Mouse (Mus musculus) kidney, postnatal 0 days (tissue): ENCODE data around the gene Ldhc. TPM values are rescaled to one million over a fixed set of nuclear protein-coding genes. Genes with fewer than 3 reads are reported as not detected.
"Not testable (repeated sequence)": the region's sequence is repeated elsewhere in the genome, so short reads cannot be mapped to it uniquely, and the experiment has no call there.

ENCODE experiments used
- ATAC-seq: fragments of 200-750 bp; cut with Nextera tagmentation; replicated peaks from 2 replicates; pipeline ENCODE4 v1.8.0; 2017; ENCODE audit warnings: low read depth, moderate number of reproducible peaks, moderate TSS enrichment, moderate library complexity; ENCODE audit not compliant: low FRiP score
- DNase-seq: peaks from one replicate; pipeline ENCODE4 v3.0.0-alpha.2; 2016; ENCODE audit warnings: low spot score
- H3K27ac ChIP-seq: fragments of 300-500 bp; sonication (generic); 2 replicates; pipeline ENCODE4 v1.5.1; 2014; ENCODE audit warnings: mild to moderate bottlenecking
- H3K27me3 ChIP-seq: fragments of 300-500 bp; sonication (generic); 2 replicates; pipeline ENCODE4 v1.6.1; 2014; ENCODE audit warnings: low read length, mixed read lengths; ENCODE audit not compliant: insufficient read depth
- H3K36me3 ChIP-seq: fragments of 300-500 bp; sonication (generic); 2 replicates; pipeline ENCODE4 v1.6.1; 2014; ENCODE audit warnings: low read length, mixed read lengths; ENCODE audit not compliant: insufficient read depth
- H3K4me1 ChIP-seq: fragments of 300-500 bp; sonication (generic); replicated peaks from 2 replicates; pipeline ENCODE4 v1.6.1; 2014; ENCODE audit warnings: antibody characterized with exemption, low read length, mixed read lengths; ENCODE audit not compliant: insufficient read depth
- H3K4me2 ChIP-seq: fragments of 300-500 bp; sonication (generic); 2 replicates; pipeline ENCODE4 v1.6.1; 2014; ENCODE audit warnings: mild to moderate bottlenecking, low read length, moderate library complexity, mixed read lengths
- H3K4me3 ChIP-seq: fragments of 300-500 bp; sonication (generic); replicated peaks from 2 replicates; pipeline ENCODE4 v1.5.1; 2014; ENCODE audit warnings: low read depth, low read length
- H3K9ac ChIP-seq: fragments of 300-500 bp; sonication (generic); 2 replicates; pipeline ENCODE4 v1.6.1; 2014; ENCODE audit warnings: low read depth, low read length
- H3K9me3 ChIP-seq: fragments of 300-500 bp; sonication (generic); replicated peaks from 2 replicates; pipeline ENCODE4 v1.6.1; 2016; ENCODE audit warnings: low read length, inconsistent platforms, mixed read lengths
- CTCF ChIP-seq: IDR thresholded peaks from 2 replicates; pipeline ENCODE4 v1.5.1; 2016; ENCODE audit warnings: antibody characterized with exemption, low read depth, mild to moderate bottlenecking, moderate library complexity
- WGBS: fragments of 180-500 bp; shearing (Covaris S2); extraction: QIAGEN DNeasy Blood & Tissue Kit; methylation state at CpG from one replicate; pipeline ENCODE4 v1.1.7; 2014; 5-methylcytosine and 5-hydroxymethylcytosine counted together
- polyA plus RNA-seq: library from polyadenylated mRNA; unstranded; fragments of >200 nt; fragmentation: Nextera tagmentation; extraction: Ambion mirVana; gene quantifications from 2 replicates; pipeline ENCODE4 v1.2.1, GENCODE M21; 2015

Ldhc gene
- not detected in 2 replicates for polyA plus RNA-seq

DNA sequence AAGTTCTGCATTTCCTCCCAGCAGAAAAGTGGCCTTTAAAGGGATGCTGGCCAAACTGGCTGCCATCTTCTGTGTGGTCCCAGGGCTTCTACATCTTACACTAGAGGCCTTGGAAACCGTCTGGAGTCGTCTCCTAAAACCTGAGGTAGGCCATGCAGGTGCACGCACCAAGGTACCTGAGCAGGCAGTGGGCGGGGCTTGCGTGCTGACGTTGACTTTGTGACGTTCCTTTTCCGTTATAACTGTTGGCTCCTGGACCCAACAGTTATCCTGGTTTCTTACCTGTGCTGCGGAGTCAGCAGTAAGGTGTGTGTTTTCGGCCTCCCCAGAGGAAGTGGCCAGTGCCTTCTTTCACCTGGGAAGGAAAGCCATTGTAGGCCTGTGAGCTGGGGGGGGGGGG is at the start of gene Ldhc:
Gene Ldhc, plus strand, starts transcription at position 208 of the 400 bp plus-strand sequence.
- WGBS, result 48% methylated on average over 10 of the region's 10 CpGs
- TF ChIP-seq CTCF, result no peak

DNA sequence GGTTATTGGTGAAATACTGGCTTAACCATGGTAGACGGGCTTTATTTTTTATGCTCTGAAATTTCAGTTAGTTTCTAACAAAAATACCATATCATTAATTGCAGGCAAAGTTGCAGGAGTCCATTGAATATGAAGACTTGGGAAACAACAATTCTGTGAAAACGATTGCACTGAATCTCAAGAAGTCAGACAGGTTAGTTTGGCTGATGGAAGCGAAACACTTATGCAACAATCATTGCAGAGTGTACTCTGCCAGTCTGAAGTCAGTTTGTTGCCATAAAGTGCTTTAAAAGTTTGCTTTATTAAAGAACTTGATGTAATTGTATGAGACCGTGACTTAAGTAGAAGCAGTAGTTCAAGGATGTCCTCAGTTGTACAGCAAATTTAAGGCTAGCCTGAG is 47.0 kb upstream of the Ldhc start:
- Histone ChIP-seq H3K9me3 (no peaks in the 10 kb centered on the region), H3K27me3 (no peaks in the 10 kb centered on the region), H3K9ac (no peak overlapping the region), H3K27ac (no peak overlapping the region), H3K4me2 (no peak overlapping the region), H3K36me3 (peaks cover 53% of the 10 kb centered on the region), H3K4me3 (no peak overlapping the region), H3K4me1 (no peaks in the 10 kb centered on the region)
- DNase-seq (no peak), ATAC-seq (no peak)
- 91% methylated on average over 4 of the region's 4 CpGs for WGBS
- no peak for TF ChIP-seq CTCF

More for the DNA sequence above, at the start of gene Ldhc:
- H3K9ac ChIP-seq, result no peak within 1 kb of the TSS
- H3K4me2 ChIP-seq, result no peak within 1 kb of the TSS
- no peaks in the 10 kb centered on the region for H3K36me3 ChIP-seq
- H3K9me3 ChIP-seq, result no peaks in the 10 kb centered on the region
- H3K27me3 ChIP-seq, result no peaks in the 10 kb centered on the region
- H3K27ac ChIP-seq, result no peak within 1 kb of the TSS
- no peaks in the 10 kb centered on the region for H3K4me1 ChIP-seq
- ATAC-seq (no peak), DNase-seq (no peak)
- no peak within 1 kb of the TSS for H3K4me3 ChIP-seq

DNA sequence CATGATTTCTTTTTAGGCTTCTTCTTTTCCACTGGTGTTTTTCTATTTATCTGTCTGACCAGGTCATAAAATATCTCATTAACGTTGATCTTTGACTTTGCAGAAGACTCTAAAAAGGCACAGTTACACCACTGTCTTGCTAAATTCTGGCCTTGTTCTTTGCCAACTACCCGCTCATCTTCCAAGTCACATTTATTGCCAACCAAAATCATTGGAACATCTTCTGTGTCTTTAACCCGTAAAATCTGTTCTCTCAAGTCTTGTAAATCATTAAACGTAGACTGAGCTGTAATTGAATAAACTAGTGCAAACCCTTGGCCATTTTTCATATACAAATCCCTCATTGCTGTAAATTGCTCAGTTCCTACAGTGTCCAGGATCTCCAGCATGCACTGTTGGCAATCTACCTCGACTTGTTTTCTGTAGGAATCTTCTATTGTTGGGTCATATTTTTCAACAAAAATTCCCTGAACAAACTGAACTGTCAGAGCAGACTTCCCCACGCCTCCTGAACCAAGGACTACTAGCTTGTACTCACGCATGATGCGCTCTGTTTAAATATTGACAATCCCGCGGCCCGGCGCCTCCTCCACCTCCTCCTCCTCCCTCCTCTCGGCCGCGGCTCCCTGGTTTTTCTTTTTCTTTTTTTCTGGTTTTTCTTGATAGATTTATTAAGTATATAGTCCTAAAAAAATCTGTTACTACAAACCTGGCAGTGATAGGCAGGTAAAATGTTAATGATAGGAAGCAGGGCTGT is 39.9 kb upstream of the Ldhc start:
- not testable (repeated sequence) for H3K4me1 ChIP-seq, H3K4me2 ChIP-seq, DNase-seq, ATAC-seq, H3K9ac ChIP-seq, H3K27me3 ChIP-seq, H3K27ac ChIP-seq, H3K9me3 ChIP-seq, H3K4me3 ChIP-seq
- WGBS, result 62% methylated on average over 15 of the region's 15 CpGs
- H3K36me3 ChIP-seq, result peaks cover 36% of the 10 kb centered on the region

DNA sequence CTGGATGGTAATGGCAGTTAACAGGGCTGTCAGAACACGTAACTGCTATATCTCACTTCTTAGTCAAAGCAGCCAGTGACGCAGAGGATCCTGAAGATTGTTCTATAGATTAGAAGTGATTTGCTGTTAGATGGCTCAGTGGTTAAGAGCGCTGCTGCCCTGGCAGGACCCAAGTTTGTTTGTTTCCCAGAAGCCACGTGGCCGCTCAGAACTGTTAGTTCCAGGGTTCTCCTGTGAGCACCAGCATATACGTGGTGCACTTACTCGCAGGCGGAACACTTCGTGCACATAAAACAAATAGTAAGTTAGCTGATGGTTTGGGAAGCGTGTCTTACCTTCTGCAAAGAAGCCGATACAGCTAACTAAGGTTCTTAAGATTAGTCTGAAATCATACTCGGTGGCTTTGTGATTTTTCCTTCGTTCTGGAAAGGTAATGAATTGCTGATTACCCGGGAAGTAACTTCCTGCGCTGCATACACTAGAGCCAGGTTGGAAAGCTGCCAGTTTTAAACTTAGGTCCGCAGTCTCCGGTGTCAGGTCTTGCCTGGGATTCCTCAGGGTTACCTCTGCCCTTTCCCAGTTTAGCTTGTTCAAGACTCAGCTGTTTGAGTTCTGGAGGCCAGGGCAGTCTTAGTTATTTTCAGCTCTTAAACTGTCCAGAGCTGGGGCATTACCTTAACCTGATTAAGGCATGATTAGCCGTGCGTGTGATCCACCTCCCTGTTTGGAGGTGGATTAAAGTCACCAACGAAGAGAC is 33.8 kb upstream of the Ldhc start:
- Histone ChIP-seq H3K4me1 (no peaks in the 10 kb centered on the region), H3K27me3 (no peaks in the 10 kb centered on the region), H3K36me3 (peaks cover 13% of the 10 kb centered on the region), H3K9ac (no peak overlapping the region), H3K9me3 (no peaks in the 10 kb centered on the region), H3K4me2 (peak overlapping the region; percentile 12; the same call in 1 of the 2 replicates), H3K27ac (peak overlapping the region; percentile 11; the same call in 1 of the 2 replicates), H3K4me3 (no peak overlapping the region)
- peak; percentile 56 for DNase-seq
- peak; percentile 40; the same call in 1 of the 2 replicates for TF ChIP-seq CTCF
- WGBS, result 35% methylated on average over 20 of the region's 20 CpGs
- peak; percentile 64; the same call in 1 of the 2 replicates for ATAC-seq

DNA sequence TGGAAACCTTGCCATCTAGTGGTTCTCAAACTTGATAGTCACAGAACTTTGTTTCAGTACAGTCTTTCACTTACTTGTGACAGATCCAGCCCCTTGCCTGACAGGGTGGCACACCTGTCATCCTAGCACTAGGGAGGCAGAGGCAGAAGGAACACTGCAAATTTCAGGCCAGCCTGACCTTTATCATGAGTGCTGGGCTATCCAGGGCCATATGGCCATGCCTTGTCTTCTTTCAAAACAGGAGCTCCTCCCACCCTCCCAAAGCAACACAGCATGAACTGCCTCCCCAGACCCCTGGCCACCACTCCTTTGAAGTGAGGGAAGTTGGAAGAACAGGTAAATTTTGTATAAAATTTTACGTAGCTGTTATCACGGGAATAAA is 33.2 kb upstream of the Ldhc start:
- peaks cover 7% of the 10 kb centered on the region for H3K36me3 ChIP-seq
- peak overlapping the region; percentile 11; the same call in 1 of the 2 replicates for H3K27ac ChIP-seq
- DNase-seq (no peak), ATAC-seq (0 out of 2 replicates have a peak, but pooled peaks have one; percentile 15)
- no peak overlapping the region for H3K4me2 ChIP-seq
- H3K4me3 ChIP-seq, result no peak overlapping the region
- TF ChIP-seq CTCF, result no peak
- H3K9ac ChIP-seq, result no peak overlapping the region
- H3K4me1 ChIP-seq, result no peaks in the 10 kb centered on the region
- no peaks in the 10 kb centered on the region for H3K9me3 ChIP-seq
- WGBS, result 82% methylated on average over 2 of the region's 2 CpGs
- H3K27me3 ChIP-seq, result no peaks in the 10 kb centered on the region

DNA sequence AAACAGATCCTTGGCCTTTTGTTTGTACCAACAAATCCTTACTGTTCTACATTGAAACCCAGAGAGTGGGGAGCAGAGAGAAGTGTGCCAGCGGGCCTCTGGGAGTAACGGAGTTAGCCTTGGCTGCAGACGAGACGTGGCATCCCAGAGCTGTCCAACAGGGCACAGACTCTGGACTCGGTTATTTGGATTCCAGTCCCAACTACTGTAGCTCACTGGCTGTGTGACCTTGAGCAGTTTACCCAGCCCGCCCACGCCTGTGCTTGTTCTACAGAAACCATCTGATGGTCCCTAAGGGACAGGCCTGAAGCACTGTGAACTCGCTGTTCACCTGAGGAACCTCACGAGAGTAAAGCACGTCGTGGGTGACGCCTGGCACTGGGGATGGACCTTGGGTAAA is 31.1 kb upstream of the Ldhc start:
- Histone ChIP-seq H3K9me3 (no peaks in the 10 kb centered on the region), H3K27ac (no peak overlapping the region), H3K27me3 (no peaks in the 10 kb centered on the region), H3K9ac (no peak overlapping the region), H3K36me3 (no peaks in the 10 kb centered on the region), H3K4me2 (no peak overlapping the region), H3K4me1 (no peaks in the 10 kb centered on the region), H3K4me3 (no peak overlapping the region)
- ATAC-seq (no peak), DNase-seq (no peak)
- 80% methylated on average over 12 of the region's 12 CpGs for WGBS
- no peak for TF ChIP-seq CTCF
